Mouse (Mus musculus) WW6 (cell line): Measurements from ENCODE around the gene Dpp6.

ENCODE experiments used
- DNase-seq: peaks from one replicate; pipeline ENCODE4 v3.0.0-alpha.2; 2013; ENCODE audit warnings: low read depth, low spot score

The Dpp6 gene

DNA sequence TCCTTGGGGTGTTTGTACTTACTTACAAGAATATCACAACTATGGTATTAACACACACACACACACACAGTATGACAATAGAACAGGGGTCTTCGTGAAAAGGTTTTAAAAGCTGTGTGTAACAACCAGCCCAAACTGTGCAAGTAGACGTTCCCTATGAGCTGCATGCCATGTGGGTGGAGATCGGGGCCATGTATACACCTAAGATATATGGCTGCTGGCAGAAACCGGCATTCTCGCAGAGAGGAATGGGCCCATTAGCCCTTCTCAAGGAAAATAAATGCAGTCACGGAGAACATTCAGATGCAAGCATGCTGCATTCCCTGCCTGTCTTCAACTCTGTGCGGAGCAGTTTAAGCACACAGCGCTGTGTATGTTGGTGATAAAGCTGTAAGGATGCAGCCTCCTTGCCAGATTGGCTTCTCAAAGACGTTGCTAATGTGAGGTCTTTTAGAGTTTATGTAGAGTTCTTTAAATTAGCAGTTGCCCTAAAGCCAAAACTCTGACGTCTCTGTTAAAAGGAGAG is 461.2 kb downstream of the Dpp6 start:
- no peak for DNase-seq

DNA sequence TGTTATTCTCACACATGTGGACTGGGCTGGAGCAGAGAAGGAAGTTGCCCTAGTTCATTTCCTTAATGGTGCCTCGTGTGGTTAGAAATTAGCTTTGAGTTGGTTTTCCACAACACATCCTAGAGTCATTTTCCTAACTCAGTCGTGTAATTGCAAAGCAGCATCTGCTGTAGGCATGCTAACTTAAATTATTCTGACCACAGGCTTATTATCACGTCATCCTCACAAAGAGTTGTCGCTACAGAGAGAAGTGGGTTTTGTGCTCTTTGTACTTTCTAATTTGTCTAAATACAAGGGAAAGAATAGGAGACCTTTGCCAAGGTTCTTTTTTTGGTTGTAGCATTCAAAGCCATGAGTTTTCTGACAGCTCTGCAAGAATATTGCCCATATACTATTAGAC is 469.9 kb downstream of the Dpp6 start:
- no peak for DNase-seq

DNA sequence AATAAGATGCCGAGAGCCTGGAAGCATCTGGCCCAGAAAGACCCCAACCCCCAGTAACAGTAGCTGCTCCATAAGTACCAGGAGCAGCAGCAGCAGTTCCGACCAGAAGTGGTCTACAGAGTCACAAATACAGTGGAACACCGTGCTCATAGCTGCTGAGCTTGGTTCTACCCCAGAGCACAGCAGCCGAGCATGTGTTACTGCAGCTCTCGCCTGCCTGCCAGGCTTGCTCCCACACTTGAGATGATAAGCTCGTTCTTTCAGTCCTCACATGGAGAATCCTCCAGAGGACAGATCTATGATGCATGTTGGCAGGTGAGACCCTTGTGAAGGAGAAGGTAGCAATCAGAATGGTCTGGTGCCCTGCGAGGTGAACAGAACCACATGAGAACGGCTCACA is 474.4 kb downstream of the Dpp6 start:
- DNase-seq = no peak

DNA sequence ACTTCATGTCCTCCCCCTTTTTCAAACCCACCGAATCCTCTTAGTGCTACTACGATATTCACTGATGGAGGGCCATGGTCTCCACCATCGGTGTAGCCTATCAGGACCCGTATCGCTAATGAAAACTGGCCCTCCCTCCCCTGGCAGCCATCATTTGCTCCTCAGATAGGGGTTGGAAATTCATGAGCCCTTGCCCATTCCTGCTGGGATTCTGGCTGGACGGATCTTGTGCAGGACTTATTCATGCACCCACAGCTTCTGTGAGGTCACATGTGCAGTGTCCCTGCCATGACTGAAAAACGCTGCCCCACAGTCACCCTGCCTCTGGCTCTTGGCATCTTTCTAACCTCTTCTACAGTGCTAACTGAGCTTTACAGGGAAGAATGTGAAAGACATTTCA is 475.2 kb downstream of the Dpp6 start:
- no peak for DNase-seq

DNA sequence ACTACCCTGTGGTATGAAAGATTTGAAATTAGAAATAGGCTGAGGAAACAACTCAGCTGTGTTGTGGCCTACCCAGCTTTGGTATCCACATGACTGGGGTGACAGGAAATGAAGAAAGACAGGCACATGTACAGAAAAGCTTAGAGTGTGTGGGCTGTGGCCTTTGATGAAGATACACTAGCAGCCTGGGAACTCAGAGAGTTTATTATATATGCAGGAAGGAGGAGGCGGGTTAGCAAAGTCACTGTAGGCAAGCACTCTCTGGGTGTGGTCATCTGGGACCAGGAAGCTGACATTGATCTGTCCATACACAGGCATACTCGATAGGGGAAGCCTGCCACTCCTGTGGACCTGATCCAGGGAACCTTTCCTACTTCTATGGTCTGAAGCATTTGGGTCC is 487.1 kb downstream of the Dpp6 start:
- DNase-seq = no peak

DNA sequence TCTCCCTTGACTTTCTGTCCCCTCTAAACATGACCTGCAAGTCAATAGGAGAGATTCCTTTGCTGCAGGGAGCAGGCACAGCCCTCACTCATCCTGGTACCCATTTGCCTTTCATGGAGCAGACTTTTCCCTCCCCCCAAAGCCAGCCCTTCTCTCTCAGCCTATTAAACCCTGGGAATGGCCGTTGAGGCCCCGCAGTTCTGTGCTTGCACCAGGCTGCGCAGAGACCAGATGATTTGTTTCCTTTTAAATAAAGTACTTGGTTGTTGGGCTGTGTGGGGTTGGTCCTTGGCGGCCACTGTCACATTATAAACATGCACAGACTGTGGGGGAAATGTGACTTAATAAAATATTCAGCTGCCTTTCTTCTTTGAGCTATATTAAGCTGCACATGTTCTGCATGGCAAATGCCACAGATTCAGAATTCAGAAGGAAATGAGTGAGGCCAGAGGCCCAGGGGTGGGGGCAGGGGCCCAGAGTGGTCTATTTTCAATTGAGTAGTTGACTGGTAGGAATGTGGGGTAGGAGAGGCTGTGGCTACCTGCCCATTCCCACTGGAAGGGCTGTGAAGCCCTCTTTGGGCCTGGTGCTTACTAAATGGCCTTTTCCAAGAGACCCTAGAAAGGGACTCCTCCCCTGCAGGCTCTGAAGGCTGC is 489.6 kb downstream of the Dpp6 start:
- DNase-seq = no peak

DNA sequence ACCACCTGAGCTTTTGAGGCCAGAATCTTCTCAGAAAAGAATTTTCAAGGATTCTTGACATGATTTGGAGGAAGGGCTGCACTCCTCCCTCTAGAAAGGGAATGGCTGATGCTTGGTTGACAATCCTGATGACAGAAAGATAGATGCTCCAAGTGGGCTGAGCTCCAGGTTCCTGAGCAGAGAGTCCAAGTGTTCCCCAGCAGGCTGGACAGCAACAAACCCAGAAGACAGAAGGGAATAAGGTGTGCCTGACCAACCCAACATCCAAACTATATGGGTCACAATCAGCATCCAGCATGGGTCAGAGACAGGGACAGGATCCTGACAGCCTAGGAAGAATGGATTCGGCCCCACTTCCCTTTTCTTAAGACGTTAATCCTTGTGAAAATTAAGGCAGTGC is 493.2 kb downstream of the Dpp6 start:
- DNase-seq = no peak

DNA sequence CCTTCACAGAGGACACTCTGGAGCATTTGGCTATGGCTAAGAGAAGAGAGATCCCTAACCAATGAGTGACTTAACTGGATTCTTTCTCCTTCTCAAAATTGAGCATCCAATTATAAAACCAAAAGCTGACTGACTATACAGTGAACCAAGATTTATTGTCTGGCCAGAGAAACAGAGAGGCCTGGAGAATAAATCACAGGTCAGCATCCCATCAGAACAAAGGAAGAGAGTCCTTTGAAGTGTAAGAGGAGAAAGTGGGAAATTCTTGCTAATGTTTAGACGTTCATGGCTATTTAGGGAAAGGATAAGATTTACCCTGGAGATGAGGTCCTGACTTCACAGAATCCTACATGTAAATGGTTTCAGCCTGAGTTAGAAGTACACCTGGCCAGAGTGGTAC is 499.7 kb downstream of the Dpp6 start:
- DNase-seq = no peak

DNA sequence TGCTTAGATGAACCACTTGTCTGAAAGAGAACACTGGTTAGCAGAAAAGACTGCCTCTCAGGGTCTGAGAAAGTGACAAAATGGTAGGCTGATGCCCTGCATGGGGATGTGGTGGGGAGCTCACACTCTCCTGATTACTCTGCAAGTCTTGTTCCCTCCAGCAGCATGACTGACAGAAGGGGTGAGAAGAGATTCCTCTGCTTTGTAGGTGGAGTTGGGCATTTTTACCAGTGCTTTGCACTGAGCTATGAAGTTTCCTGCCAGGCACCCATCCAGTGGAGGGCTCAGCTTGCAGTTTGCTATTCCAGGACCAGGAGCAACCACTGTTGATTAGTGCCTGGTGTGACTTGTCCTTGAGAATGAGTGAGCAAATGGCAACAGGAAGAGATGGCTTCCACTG is 500.3 kb downstream of the Dpp6 start:
- no peak for DNase-seq

DNA sequence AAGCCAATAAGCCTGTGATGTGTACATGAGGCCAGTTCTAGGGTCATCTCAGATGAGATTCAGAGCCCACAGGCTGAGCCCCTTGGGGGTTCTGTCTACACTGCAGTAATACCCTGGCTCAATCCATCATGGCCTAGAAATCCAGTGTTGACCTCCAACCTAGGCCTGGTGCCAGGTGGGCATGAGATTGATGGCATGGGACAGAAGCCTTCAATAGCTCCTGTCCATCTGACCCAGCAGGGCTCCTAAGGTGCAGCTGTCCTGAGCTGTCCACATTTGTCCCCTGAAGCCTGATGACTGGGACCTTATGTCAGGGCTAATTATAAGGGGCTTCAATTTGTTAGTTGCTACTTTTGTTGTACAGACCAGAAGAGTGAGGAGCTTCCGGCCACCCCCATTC is 500.8 kb downstream of the Dpp6 start:
- DNase-seq = no peak

DNA sequence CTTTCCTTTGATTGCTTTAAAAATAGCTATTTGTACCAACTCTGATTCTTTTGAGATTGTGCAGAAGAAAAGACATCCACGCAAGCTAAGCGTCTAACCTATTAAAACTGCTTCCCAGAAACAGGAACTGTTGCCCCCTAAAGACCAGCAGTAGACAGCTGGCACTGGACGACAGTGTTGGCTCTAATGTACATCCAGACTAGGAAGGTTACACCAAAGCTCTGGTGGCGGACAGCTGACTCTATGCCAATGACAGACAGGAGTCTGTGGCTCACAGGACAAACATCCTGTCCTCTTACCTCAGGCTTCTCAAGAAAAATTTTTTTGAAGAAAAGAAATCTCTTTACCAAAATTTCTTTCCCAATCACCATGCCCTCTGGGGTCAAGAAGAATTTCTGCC is 502.7 kb downstream of the Dpp6 start:
- no peak for DNase-seq

DNA sequence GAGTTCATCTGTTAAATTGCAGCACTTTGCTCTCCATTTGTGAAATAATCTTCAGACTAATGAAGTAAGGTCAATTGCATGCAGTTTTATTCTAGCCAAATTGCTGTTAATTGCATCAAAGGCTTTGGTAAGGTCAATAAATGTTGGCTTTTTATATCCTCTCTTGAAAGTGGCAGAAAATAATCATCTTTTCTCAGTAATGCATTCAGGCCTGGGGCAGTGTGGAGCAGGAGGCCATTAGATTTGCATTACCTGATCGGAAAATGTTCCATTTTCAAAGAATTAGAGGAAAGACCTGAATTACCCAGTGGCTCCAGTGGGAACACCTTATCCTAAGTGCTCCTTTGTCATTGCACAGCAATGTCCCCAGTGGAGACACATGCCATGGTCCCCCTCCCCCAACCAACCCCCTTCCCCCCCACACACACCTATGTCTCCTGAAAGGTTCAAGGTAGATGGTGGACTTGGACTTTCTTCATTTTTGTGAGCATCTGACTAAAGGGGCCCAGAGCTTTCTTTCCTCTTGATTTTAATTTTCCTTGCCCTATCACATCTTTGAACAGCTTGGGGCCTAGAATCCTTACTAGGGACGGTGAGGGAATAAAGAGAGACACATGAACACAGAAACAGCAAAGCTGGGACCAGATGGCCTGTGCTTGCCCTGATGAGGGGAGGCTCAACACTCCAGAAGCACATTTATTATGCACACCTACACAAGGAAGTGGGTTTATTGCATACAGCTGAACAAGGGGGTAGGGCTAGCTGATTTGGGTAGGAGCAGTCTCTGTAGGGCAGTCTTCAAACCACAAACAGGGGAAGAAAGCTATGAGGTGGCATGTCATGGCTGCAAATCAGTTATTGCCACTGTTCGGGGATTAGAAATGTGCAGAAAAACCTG is 506.1 kb downstream of the Dpp6 start:
- DNase-seq = no peak

DNA sequence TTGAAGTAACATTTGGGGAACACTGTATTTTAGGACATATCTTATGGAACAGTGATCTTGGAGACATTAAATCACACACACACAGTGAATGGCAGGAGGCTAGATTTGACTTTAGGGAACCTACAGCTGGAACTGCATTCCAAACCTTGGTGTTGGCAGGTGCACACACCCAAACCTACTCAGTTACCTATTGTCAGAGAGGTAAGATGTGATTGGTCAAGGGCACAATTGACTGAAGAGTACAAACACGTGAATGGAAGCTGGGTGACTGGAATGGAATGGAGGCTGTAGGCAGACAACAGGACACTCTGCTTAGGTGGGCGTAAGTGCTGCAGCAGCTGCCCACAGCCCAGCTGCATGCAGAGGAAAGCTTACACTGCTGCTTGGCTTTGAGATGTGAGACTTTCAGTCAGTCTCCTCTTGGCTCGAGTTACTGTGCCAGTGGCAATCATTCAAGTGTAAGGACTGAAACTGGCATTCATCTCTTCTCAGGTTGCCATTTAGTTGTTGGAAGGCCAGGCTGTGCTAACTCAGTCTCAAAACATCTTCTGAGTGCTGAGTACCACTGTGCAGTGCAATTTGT is 507.4 kb downstream of the Dpp6 start:
- no peak for DNase-seq

DNA sequence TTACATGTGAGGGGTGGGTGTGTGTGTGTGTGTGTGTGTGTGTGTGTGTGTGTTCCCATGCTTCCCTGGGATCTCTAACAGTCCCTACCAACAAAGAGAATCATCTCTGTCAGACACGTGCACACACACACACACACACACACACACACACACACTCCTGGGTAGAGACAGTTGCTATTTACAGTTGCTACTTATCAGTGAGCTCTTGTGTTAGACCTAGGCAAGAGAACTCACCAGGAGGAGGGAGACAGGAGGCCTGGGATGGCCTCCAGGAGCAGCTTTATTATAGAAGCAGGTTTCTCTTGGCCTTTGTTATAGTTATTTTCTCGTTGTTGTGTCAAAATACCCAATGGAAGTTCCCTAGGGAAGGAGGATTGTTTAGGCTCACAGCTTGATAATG is 519.7 kb downstream of the Dpp6 start:
- no peak for DNase-seq

DNA sequence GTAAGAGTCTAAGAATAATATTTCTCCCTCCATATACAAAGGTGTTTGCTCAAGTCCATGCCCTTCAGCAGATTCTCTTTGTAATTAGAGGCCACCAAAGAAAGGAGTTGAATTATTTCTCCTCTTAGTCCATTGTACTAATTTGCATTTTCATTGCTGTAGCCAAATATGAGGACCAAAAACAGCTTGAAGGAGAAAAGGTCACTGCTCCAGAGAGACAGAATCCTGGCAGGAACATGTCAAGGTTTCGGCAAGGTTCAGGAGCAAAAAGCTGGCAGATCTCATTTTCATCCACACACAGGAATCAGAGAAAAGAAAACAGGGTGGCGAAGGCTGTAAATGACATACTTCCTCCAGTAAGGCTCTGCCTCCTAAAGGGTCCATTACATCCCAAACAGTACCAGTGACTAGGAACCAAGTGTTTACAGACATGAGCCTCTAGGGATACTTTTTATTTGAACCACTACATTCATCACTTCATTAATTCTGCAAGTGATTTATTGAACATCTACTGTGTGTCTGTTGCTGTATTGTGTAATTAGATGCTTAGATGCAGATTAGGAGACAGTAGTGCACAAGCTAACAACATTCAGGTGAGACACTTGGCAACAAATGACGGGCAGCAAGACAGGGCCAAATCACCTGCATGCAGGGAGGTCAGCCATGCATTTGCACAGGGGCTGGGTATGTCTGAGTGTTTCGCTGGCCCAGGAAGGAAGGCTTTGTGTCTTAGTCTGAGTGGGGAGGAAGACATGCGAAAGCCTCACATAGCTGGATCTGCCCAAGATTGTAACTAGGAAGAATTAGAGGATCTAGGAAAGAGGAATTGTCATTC is 522.4 kb downstream of the Dpp6 start:
- DNase-seq = no peak

DNA sequence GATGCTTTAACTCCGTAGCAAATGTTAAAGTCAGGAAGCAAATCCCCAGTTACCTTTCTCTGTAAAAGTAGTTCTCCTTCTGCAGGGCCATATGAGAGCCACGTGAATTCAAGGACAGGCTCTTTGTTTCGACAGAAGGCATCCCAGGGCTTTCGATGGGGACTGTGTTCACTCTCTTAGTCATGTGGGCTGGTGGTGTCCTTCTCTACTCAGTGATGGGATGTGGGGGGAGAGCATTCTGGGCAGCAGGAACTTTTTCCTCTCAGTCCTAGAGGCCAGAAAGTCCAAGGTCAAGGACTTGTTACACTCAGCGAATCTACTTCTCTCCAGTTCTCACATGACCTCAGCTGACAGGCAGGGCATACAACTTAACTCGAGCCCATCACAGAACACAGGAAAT is 525.3 kb downstream of the Dpp6 start:
- DNase-seq = no peak

DNA sequence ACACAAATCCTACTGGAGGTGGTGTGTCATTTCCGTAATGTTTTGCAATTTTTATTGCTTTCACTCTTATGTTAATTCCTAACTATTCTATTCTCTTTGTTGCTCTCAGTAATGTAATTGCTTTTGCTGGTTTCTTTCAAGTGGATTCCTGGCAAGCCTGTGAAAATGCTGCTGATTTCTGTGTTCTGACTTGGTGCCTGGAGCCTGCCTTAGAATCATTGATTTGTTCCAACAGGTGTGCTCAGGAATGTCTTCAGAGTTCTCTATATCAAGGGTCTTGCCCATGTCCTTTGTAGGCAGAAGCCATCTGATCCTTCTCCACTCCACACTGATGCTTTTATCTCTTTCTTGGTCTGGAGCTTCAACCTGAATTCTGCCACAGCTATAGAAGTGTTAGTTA is 526.6 kb downstream of the Dpp6 start:
- no peak for DNase-seq

DNA sequence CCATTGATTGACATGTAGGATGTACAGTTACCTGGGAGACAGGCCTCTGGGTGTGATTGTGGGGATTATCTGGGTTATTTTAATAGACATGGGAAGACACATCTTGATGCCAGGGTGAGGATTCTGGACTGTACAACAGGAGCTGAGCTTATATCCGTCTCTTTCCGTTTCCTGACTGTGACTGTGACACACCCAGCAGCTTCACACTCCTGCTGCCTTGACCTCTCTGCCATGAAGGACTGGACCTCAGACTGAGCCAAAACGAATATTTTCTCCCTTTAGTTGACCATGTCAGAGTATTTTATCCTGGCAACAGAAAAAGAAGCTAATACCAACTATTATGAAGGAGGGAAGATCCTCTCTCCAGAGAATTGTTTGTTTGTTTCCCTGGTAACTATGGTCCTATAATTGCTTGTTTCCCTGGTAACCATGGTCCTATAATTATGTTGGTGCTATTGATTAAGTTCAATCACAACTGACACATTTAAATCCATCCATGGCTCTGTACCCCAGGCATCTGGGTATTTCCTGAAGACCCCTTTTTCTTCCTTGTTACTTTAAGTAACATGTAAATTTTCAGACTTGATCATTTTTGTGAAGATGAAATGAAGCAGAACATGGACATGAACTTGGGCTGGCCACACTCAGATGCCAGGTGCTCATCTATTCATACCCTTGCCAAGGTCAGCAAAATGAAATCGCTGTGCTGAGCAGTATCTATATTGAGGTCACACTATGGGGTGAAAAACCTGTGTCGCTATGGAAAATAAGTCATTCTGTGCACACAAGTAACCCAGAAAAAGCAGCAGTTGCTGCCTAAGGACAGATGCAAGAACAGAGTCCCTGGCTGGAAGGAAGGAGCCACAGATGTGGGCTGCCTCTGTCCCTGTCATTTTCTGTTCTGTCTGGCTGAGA is 531.4 kb downstream of the Dpp6 start:
- no peak for DNase-seq

DNA sequence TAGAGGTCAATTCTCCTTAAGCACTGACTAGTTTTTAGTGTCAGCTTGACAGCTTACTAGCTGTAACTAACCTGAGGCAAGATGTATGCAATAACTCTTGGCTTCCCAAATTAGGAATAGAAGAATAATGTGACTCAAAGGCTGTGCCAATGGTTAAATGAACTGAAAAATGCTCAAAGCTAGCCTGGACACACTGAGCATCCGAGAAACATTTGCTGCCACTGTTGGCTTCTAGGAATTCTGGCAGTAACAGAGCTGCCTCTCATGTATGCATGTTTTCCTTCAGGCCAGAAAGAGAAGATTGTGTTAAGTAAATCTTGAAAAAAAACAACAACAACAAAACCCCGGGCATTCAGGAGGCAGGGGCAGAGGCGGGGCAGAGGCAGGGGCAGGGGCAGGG is 540.6 kb downstream of the Dpp6 start:
- no peak for DNase-seq

DNA sequence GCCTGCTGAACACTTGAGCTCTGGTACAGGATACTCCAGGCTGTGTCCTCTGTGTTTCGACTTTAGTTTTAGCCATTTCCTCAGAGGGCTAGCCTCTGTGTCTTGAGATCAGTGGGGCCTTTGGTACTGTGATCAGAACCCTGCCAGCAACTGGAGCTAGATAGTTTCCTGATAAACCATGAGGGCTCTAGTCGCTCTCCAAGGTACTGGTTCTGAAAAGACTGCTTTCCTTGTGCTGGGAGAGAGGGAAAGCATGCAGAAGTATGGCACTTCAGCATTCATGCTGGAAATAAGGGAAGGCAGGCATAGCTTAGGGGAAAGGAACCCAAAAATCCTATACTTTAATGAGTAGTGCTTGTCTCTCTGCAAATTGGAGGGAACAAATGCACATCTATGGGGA is 548.9 kb downstream of the Dpp6 start:
- DNase-seq = no peak

DNA sequence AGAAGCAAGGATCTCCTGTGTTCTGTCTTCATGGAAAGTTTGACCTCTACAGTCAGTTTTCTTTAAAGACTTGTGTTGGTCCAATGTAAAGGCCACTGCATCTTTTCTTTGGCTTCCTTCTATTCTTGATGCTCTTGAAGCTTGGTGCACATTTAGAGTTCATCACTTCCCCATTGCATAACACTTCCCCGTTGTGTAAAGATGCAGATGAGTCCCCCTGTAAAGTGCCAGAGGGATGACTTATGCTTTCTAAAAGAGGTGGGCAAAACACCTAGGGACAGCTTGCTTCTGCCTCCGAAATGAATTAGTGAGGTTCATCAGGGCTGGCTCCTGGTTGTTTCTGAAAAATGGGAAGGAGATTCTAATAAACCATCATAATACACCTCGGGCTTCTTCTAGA is 553.8 kb downstream of the Dpp6 start:
- no peak for DNase-seq
